Mouse (Mus musculus) small intestine, adult 2 months (tissue): ENCODE measurements around the gene Tbc1d32.

Experiments used
- CTCF ChIP-seq: fragments of 200-500 bp; IDR thresholded peaks from 2 replicates; pipeline ENCODE4 v1.5.1; 2012; ENCODE audit warnings: low read depth, mild to moderate bottlenecking, control low read depth, inconsistent platforms, low read length, moderate library complexity, mixed read lengths; ENCODE audit not compliant: insufficient replicate concordance, insufficient read length; ENCODE audit errors: extremely low read depth
- POLR2A ChIP-seq: fragments of 200-500 bp; IDR thresholded peaks from 2 replicates; pipeline ENCODE4 v1.6.1; 2012; ENCODE audit warnings: low read depth, mild to moderate bottlenecking, control low read depth, inconsistent platforms, low read length, moderate library complexity

- TF ChIP-seq CTCF (no peak), POLR2A (no peak)
Observed at GRCm38 (mm10) chr10:56062746-56063145, 165.7 kb downstream of the Tbc1d32 start.
